Mouse (Mus musculus) lung, postnatal 10 days (tissue): Measurements from ENCODE around the gene Anxa11.
"Not testable (repeated sequence)": the region's sequence is repeated elsewhere in the genome, so short reads cannot be mapped to it uniquely, and the experiment has no call there.

Experiments
- DNase-seq: peaks from one replicate; pipeline ENCODE4 v3.0.0; 2021

Gene Anxa11

DNA sequence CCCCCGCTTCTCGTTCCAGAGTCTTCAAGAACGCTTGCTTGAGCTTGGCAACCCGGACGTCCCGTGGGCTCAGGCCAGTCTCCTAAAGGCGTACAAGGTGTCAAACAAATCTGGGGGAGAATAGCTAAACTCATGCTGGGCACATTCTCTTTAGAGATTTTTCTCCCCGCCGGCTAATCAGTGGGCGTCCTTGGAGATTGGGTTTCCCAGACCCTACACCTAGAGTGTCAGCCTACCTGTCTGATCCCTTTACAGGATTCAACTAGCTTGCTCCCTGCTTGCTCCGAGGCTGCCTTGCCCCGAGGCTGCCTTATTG is 690 bp downstream of the Anxa11 start:
- DNase-seq = no peak

DNA sequence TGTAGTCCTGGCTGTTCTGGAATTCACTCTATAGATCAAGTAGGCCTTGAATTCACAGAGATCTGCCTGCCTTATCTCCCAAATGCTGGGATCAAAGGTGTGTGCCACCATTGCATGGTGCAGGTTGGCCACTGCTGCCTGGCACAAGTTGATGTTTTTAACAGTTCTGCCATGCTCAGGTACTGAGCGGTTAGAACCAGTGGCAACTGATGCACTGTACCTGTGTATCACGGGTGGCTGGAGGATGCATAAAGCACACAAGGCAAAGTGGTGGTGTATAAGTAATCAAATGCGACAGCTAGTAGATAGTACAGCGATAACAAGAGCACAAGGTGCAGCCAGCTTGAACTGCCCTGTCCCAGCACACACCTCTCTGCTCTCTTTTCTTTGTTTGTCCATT is 2.4 kb downstream of the Anxa11 start:
- no peak for DNase-seq

DNA sequence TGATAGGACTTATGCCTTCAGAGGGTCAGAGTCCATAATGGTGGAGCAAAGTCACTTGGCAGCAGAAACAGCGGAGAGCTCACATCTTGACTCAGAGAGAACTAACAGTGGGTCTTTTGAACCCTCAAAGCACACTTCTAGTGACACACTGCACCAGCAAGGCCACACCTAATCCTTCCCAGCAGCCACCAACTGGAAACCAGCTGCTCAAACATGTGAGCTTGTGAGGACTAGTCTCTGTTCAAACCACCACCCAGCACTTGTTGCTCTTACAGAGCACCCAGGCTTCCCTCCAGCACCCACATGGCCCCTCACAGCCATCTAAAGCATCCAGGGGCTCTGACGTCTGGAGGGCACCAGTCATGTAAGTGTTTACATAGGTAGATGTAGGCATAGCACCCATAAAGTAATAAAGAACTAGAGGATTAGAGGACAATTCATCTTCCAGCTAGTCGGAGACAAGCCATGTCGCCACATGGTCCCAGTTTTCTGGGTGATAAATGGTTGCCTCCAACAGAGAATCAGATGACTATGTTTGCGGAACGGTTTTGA is 4.0 kb downstream of the Anxa11 start:
- no peak for DNase-seq

DNA sequence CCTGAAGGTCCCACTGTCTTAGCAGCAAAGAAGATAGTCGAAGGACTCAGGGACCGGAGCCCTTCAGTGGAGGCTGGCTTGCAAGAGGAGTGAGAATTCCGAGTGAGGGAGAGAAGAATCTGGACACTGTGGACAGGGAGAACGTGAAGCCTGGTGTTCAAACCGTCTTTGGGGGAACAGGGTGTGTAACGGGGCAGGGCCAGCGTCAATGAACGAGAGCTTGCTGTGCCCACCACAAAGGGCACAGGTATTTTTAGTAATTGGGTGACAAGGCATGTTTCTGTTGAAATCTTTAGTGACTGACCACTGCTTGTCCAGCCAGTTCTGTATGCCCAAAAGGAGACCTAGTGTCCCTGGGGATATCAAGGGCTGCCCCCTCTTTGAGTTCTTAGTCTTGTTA is 4.6 kb downstream of the Anxa11 start:
- DNase-seq = no peak

DNA sequence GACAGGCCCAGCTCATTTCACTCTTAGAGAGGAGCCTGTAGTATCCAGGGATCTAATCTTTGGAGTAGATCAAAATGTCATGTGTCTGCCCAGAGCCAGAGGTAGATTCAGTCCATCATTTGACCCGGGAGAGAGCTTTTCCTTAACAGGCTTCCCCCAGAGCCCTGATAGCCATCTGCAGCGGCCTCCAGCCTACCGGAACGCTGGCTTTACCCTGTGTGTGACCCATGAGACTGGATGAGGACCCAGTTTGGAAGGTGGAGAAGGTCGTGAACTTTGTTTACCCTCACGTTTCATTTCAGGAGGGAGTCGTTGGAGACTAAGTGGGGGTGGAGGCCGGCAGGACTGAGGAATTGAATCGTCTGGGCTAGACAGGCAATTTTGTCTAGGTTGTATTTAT is 5.7 kb downstream of the Anxa11 start:
- DNase-seq = no peak

DNA sequence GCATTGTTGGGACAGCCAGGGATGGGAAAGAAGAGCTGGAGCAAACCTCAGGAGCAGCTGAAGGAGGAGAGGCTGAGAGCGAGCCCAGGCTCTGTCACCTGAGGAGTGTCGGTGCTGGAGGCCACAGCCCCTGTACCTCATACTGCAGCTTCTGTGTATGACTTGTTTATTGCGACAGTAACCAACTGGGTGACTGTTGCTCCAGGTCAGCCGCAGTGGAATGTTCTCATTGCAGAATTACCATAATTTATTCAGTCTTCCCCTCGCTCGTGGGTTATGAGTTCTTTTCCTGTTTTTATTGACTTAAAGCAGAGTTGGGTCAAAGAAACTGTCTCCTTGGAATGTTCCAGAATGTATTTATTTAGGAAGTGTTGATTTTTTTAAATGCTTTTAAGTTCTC is 6.3 kb downstream of the Anxa11 start:
- DNase-seq = no peak

DNA sequence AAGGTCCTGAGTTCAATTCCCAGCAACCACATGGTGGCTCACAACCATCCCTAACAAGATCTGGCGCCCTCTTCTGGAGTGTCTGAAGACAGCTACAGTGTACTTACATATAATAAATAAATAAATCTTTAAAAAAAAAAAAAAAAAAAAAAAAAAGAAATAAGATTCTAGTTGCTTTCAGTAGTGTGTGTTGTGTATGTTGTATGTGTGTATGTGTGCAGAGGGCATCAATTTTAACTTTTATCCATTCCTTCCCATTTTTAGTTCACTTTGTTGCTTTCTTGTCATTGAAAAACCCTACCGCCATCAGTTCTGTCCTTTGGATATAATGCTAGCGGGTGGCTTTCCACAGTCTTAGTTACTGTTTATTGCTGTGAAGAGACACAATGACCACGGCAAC is 6.8 kb downstream of the Anxa11 start:
- not testable (repeated sequence) for DNase-seq

DNA sequence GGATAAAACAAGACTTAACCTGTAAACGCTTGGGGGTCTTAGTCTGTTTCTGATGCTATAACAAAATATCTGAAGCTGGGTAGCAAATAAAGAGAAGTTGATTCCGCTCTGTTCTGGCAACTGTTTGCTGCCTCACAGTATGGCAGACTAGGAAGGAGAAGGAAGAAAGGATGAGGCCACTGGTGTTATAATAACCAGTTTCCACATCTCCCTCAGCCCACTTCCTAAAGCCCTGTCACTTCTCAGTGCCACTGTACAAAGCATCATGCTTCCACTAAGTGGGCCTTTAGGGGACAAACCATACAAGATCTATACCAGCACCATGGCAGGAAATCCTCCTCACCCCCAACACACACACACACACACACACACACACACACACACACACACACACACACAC is 8.5 kb downstream of the Anxa11 start:
- DNase-seq = no peak

DNA sequence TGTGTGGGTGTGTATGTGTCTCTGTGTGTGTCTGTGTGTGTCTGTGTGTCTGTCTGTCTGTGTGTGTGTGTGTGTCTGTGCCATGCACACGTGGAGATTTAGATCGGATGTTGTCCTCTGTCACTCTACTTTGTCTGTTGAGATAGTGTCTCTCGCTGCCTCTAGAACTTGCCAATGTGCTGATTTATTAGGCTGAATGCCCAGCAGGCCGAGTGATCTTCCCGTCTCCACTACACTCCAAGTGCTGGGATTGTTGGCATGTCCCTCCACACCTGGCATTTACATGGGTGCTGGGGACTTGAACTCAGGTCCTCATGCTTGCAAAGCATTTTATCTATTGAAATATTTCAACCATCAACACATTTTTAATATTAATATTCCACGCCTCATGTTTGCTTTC is 9.2 kb downstream of the Anxa11 start:
- DNase-seq = no peak

DNA sequence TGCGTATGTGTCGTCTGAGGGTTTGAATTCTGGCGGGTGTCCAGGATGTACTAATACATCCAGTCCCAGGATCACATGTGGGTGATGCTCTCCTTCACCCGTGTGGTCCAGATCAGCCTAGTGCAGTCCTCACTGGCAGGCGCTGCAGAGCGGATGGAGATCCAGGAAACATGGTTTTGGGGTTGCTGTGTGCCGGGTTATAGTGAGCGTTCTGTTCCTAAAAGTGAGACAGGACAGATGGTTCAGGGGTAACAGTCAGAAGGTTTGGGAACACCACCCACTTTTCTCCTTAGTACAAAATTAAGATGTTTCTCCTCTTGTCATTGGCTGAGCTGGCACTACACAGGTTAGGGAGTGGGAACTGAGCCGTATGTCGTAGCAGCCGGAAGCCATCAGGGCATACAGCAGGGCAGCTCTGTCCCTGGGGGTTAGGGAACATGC is 10.2 kb downstream of the Anxa11 start:
- DNase-seq = no peak

DNA sequence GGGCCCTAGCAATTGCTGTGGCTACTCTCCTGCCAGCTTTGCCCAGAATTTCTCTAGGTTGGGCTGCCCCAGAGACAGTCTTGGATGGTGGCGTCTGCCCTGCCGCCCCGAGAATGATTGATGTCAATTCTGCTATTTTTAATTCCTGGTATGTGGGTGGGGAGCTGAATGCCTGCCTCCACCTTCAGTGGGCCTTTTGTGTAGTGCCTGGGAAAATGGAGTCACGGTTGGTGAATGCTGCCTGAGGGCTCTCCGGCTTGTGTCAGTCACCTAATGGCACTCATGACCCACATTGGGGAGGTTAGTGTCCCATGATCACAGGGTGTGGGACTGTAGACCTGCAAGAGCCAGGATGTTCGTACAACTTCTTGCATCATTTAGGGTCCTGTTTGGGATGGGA is 11.3 kb downstream of the Anxa11 start:
- DNase-seq = no peak

DNA sequence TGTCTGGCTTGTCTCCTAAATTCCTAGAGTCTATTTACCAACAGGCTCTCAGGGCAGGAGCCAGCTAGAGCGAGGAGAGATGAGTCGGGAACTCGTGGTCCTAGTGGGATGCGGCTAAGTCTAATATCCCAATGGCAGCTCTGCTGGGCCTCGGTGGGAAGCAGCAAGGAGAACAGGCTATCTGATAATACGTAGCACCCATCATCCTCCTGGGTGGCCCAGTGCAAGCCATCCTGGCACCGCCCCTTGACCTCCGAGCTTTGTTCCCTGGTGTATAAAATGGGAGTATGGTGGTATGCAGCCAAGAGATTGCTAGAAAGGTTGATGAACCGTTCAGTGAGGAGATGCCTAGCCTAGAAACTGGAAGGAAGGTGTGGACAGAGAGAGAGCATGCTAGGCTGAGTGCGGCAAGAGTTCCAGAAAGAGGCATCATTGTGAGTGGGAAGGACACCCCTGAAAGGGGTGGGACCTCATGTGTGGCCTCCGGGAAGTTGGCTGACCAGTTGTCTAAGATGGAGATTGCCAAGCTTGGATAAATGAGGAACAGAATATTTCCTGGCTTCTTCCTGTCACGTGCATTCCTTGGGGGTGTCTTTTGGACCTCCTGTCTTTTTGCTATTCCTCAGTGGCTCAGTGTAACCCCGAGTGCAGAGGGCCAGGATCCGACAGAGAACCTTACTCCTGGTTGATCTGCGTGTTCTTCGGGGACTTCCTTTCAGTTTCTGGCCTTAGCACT is 11.9 kb downstream of the Anxa11 start:
- DNase-seq = no peak

DNA sequence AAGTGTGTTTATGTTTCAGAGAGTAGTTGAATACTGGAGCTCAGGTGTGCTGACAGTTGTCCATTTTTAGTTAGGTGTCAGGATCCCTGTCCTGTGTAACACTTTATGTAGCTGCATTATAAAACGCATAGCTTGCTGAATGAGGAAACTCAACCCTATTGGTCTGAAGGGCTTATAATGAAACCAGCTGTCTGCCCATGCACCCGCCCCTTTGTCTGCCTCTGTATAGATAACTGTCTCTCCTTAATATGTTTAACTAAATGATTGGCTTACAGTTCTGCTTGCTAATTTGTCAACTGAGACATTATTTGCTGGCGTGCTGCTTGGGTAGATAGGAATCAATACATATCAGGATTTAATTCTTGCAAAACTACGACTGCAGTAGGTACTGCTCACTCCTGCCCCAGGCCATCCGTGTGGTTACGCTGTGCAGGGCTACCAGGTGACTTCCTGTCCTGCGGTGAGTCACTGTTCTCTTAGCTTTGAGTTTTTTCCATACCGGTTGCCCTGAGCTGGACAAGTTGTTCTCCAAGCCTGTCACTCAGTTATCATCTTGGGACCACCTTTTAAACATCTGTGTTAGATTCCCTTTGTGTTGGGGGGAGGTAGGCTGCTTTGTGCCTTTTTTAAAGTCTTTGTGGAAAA is 13.4 kb downstream of the Anxa11 start:
- DNase-seq = no peak

DNA sequence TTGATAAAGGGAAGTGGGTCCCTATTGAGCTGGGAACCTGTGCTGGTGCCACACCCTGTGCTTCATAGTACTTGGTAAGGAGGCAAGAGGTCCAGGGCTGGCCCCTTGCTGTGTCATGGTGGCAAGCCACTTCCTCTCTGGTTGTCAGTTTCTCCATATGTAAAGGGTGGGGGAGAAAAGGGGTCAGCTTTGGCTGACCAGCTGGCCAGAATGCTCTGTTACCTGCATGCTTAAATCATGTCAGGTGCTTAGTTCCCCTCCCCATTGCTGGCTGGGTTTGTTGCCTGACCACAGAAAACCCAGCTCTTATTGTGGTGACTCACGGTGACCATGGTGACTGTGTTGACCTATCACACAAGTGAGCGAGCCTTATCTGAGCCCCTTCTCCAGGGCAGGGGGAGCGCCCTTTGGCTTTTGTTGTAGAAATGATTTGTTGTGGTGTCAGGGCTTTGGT is 15.2 kb downstream of the Anxa11 start:
- peak; percentile 34 for DNase-seq

DNA sequence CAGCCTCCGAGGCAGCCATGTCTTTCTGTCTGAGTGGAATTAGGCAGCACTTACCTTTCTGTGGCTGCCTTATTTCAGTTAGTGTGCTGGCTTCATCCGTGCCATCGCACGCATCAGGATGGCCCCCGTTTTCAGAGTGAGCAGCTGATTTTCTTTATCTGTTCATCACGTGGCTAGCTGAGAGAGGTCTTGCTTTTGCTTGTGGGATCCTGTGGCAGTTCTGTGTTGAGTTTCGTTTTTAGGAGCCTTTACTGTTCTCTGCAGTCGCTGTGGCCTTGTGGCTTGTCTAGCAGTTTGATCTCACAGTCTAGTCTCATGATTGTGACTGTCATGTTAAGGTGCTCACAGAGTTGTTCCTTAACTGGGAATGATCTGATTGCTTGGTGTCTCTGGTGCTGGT is 16.0 kb downstream of the Anxa11 start:
- DNase-seq = no peak

DNA sequence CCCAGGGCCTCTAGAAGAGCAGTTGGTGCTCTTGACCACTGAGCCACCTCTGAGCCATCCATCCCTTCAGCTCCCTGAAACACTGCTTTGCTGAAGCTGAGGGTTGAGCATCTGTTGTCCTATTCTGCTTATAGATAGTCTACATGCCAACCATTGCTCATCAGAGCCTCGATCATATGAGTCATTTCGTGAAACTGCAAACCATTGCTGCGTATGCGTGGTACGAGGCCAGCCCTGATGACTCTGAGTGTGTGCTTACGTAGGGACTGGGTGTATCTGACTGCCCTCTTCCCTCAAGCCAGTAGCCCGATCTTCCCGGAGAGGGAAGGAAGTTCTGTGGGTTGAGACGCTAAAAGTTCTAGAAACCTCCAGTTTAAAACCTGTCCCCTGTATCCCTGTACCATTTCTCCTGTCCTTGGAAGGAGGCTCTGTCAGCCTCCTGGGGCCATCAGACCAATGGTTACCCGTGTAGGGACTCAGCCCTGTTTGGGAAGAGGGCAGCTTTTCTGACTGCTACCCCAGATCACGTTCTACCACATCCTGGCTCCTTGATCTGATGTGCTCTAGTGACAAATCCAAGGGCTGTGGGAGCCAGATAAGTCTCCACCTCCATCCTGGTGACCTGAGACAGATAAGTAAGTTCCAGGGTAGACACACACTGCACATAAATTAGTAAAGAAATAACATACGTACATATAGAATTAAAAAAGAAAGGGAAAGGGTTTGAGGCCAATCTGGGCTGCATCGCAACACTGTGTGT is 20.0 kb downstream of the Anxa11 start:
- no peak for DNase-seq

DNA sequence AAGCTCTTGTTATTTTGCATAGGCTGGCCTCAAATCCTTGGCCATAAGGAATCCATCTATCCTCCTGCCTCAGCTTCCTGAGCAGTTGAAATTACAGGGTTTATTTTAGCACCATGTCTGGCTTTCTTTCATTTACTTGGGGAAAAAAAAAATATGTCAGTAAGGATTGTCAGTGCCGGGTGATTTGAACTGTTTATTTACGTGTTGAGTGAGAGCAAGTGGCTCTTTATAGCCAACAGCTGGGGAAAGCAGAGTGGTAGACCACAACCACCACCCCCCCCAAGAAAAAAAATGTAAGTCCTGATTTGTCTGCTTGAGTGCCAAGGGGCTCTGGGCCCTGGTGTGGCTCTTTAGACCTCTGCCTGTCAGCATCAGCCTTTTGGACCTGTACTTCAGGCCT is 21.8 kb downstream of the Anxa11 start:
- no peak for DNase-seq

DNA sequence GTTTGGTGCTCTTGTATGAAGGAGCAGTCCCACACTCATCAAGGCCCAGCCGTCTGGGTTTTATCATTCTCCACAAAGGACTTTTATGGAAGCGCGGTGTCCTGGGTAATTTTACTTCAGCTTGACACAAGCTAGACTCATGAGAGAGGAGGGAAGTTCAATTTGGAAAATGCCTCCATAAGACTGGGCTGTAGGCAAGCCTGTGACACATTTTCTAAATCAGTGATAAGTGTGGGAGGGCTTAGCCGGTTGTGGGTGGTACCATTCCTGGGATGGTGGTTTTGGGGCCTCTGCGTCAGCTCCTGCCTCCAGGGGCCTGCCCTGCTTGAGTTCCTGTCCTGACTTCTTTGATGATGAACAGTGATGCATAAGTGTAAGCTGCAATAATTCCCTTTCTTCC is 23.3 kb downstream of the Anxa11 start:
- DNase-seq = no peak

DNA sequence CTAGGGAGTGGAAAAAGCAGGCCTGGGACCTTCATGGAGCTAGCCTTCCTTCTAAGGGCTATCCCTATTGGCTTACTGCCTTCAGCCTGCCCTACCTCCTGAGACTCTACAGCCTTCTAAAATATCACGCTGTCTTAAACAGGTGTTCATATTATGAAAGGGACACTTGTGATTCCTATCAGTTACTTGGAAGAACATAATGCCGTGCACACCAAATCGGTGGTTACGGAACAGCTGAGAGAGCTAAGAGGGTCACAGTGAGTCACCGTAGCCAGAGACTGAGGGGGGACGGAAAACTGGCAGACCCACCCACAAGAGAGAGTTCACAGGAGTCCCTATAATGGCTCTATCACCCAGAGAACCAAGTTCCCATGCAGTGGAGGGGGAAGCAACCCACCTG is 24.4 kb downstream of the Anxa11 start:
- DNase-seq = no peak

DNA sequence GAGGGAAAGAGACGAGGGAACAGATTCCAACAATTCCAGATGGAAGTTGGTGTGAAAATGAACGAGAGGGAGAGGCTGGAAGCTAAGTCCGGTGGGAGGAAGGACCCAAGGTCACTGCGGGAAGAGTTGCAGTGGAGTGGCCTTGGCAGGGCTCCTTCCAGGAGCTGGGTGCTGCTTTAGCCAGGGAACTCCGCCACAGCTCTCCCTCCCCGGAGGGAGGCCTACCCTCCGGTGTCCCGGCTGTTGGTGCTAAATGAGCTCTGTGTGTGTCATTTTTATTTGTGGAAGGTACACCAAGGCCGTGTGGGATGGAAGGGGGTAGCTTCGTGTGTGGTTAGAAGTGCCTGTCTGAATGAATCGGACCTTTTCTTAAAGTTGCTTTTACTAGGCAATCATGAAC is 24.9 kb downstream of the Anxa11 start:
- DNase-seq = no peak

DNA sequence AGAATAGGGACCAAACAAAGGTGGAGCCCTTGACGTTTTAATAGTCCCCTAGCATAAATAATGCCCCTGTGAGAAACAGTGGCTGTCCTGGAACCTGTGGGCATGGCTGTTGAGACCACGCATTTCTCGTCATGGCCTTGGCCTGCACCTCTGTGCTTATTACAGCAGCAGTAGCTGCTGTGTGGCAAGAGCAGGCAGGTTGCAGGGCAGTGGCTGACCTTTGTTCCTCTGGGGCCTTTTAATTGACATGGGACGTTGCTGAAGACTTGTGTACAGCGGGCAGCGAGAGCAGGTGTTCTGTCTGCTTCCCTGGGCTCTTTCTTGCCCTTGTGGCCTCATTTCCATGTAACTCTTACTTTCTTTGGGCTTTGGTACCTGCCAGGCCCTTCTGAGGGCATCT is 25.9 kb downstream of the Anxa11 start:
- DNase-seq = no peak

DNA sequence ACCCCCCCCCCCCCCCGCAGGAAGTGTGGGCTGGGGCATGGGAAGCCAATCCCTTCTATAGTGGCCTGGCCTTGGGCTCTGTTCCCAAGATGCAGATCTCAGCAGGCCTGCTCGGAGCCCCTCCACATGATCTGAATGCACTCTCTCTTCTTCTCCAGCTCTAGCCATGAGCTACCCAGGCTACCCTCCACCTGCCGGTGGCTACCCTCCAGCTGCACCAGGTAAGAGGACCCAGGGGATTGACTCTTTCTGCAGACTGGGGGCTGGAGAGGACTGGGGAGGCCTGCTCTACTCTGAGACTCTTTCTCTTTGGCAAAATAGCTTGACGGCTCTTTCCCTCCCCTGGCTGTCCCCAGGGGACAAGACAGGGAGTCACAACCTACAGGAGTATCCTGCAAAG is 26.8 kb downstream of the Anxa11 start:
- no peak for DNase-seq

DNA sequence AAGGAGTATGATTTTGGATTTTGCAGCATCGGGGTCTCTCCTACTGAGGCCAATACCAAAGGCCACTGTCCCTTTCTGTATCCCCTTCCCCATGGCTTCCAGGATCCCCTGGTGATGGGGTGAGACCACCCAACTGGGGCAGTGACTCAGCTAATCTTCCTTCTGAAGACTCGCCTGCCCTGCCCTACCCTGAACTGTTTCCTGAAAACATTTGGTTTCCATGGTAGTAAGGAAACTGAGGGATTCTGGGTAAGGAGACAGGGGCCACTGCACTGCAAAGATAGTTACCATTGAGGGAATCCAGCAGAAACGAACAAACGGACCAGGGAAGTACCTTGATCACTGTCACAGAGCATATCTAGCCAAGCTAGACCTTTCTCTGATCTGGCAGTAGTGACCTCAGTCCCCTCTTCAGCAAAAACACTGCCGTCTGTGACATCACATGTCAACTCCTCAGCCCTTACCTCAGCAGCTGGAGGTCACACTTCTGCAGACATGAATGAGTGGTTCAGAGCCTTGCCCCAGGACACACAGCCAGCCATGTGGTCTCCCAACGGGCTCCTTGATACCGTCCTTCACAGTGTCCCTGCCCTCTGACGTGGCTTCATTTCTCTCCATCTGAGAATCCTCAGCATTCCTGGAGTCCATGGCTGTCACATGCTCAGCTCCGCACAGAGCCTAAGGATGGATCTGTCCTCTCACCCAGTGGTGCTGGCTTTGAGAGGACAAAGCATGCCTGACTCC is 27.4 kb downstream of the Anxa11 start:
- no peak for DNase-seq
